Mouse (Mus musculus): ENCODE measurements at regions not wholly inside any gene's neighbourhood (a gene's known extent, or its start where the extent isn't known, plus 50 kb on each side); places are given as distances from the start of the nearest gene placed in this dataset.
"Not testable (repeated sequence)": the region's sequence is repeated elsewhere in the genome, so short reads cannot be mapped to it uniquely, and the experiment has no call there.

DNA sequence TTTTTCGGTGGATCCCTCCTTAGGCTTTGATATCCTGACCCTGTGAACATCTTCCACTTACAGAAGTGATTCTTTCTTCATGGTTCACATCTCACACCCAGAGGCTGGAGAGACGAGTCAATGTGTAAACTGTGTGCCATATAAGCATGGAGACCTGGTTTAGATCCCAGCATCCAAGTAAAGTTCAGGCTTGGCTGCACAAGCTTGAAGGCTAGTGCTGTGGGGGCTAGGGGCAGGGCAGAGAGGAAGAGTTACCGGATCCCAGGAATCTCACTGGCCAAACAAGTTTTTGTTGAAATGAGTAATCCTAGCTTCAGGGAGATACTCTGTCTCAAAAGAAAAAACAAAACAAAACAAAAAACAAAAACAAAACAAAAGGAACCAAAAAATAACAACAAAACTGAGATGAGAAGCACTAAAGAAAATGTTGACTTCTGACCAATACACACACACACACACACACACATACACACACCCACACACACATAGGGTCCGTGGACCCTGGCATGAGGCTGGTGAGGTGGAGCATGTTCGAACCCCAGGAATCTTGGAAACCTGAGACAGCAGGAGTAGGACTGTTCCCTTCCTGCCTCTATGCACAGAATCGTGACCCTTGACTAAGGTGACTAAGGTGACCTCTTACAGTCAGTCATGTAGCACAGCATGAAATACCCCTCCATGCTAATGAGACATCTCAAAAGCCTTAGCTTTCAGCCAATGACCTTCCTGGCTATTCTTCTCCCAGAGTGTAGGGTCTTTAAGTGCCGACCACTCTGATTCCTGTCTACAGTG lies 55.2 kb downstream of the Gm12728 start:
- Histone ChIP-seq H3K4me3 (ENCODE audit: control insufficient read depth in 1 of 2, insufficient read depth in 1 of 2, low read depth in 2 of 2, low read length in 2 of 2) (no peak overlapping the region), H3K9me3 (replicated peaks; ENCODE audit: insufficient read depth, low read length) (no peaks in the 10 kb centered on the region), H3K9ac (ENCODE audit: control insufficient read depth, low read depth, low read length, poor library complexity, severe bottlenecking) (no peak overlapping the region), H3K27me3 (ENCODE audit: control insufficient read depth in 1 of 2, insufficient read depth in 2 of 2, low read length in 2 of 2) (no peaks in the 10 kb centered on the region), H3K27ac (ENCODE audit: control insufficient read depth, low read depth, low read length) (no peak overlapping the region), H3K4me1 (ENCODE audit: control insufficient read depth in 1 of 2, insufficient read depth in 2 of 2, low read length in 2 of 2) (no peaks in the 10 kb centered on the region), H3K36me3 (ENCODE audit: control insufficient read depth in 1 of 2, insufficient read depth in 2 of 2, low read length in 2 of 2) (no peaks in the 10 kb centered on the region), H3K79me2 (ENCODE audit: control insufficient read depth, insufficient read depth, low read length, poor library complexity) (no peaks in the 10 kb centered on the region)
- TF ChIP-seq JUND (IDR thresholded peaks at IDR 0.05; ENCODE audit: low read depth, low read length) (no peak), ZC3H11A (IDR thresholded peaks at IDR 0.05; ENCODE audit: low read depth, low read length) (no peak), MYB (IDR thresholded peaks at IDR 0.05; ENCODE audit: low read depth, low read length) (no peak), SIN3A (IDR thresholded peaks at IDR 0.05; ENCODE audit: low read length) (no peak), POLR2A (IDR thresholded peaks at IDR 0.05; ENCODE audit: control insufficient read depth in 1 of 2, insufficient read depth in 1 of 2, low read depth in 1 of 2, low read length in 2 of 2, poor library complexity in 1 of 2) (no peak), ZMIZ1 (IDR thresholded peaks at IDR 0.05; ENCODE audit: low read depth, low read length) (no peak), TAL1 (IDR thresholded peaks at IDR 0.05; ENCODE audit: low read length) (no peak), CTCF (IDR thresholded peaks at IDR 0.05 in 2 of 3, conservative IDR thresholded peaks at IDR 0.05 in 1 of 3; ENCODE audit: control insufficient read depth in 1 of 3, insufficient read depth in 1 of 3, low read depth in 2 of 3, low read length in 3 of 3, poor library complexity in 1 of 3, severe bottlenecking in 1 of 3) (no peak), USF1 (IDR thresholded peaks at IDR 0.05; ENCODE audit: low read depth, low read length) (no peak), CHD1 (IDR thresholded peaks at IDR 0.05; ENCODE audit: low read depth, low read length) (no peak), EP300 (IDR thresholded peaks at IDR 0.05; ENCODE audit: low read depth in 1 of 2, low read length in 2 of 2) (no peak), CHD2 (IDR thresholded peaks at IDR 0.05; ENCODE audit: low read length) (no peak), HCFC1 (IDR thresholded peaks at IDR 0.05; ENCODE audit: low read depth, low read length) (no peak), RCOR1 (IDR thresholded peaks at IDR 0.05; ENCODE audit: low read depth, low read length) (no peak), ZNF384 (IDR thresholded peaks at IDR 0.05; ENCODE audit: low read depth, low read length) (no peak), E2F4 (IDR thresholded peaks at IDR 0.05; ENCODE audit: borderline replicate concordance, low read depth, low read length) (no peak), RAD21 (IDR thresholded peaks at IDR 0.05; ENCODE audit: low read depth, low read length) (no peak), ZKSCAN1 (IDR thresholded peaks at IDR 0.05; ENCODE audit: low read depth, low read length) (no peak), MEF2A (IDR thresholded peaks at IDR 0.05; ENCODE audit: extremely low read depth, insufficient replicate concordance, low read depth, low read length, poor library complexity, severe bottlenecking) (no peak)
- DNase-seq (ENCODE audit: low read depth, low spot score), result no peak

DNA sequence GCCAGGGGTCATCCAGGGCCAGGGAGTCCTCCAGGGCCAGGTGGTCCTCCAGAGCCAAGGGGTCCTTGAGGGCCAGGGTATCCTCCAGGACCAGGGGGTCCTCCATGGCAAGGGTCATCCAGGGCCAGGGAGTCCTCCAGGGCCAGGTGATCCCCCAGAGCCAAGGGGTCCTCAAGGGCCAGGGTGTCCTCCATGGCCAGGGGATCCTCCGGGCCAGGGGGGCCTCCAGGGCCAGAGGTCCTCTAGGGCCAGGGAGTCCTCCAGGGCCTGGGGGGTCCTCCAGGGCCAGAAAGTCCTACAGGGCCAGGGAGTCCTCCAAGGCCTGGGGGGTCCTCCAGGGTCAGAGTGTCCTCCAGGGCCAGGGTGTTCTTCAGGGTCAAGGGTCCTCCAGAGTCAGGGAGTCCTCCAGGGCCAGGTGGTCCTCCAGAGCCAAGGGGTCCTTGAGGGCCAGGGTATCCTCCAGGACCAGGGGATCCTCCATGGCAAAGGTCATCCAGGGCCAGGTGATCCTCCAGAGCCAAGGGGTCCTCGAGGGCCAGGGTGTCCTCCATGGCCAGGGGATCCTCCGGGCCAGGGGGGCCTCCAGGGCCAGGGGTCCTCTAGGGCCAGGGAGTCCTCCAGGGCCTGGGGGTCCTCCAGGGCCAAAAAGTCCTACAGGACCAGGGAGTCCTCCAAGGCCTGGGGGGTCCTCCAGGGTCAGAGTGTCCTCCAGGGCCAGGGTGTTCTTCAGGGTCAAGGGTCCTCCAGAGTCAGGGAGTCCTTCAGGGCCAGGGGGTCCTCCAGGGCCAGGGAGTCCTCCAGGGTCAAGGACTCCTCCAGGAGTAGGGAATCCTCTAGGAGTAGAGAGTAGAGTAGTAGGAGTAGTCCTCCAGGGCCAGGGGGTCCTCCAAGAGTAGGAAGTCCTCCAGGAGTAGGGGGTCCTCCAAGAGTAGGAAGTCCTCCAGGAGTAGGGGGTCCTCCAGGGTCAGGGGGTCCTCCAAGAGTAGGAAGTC lies 56.6 kb downstream of the Gm12728 start:
- not testable (repeated sequence) for H3K4me1 ChIP-seq (ENCODE audit: control insufficient read depth in 1 of 2, insufficient read depth in 2 of 2, low read length in 2 of 2); DNase-seq (ENCODE audit: low read depth, low spot score); H3K27me3 ChIP-seq (ENCODE audit: control insufficient read depth in 1 of 2, insufficient read depth in 2 of 2, low read length in 2 of 2); H3K27ac ChIP-seq (ENCODE audit: control insufficient read depth, low read depth, low read length); H3K79me2 ChIP-seq (ENCODE audit: control insufficient read depth, insufficient read depth, low read length, poor library complexity); H3K36me3 ChIP-seq (ENCODE audit: control insufficient read depth in 1 of 2, insufficient read depth in 2 of 2, low read length in 2 of 2); H3K9ac ChIP-seq (ENCODE audit: control insufficient read depth, low read depth, low read length, poor library complexity, severe bottlenecking); H3K9me3 ChIP-seq (replicated peaks; ENCODE audit: insufficient read depth, low read length); H3K4me3 ChIP-seq (ENCODE audit: control insufficient read depth in 1 of 2, insufficient read depth in 1 of 2, low read depth in 2 of 2, low read length in 2 of 2)
